Mouse (Mus musculus) liver, embryonic 16.5 days (tissue): ENCODE results near the gene D330020A13Rik. TPM values are rescaled to one million over a fixed set of nuclear protein-coding genes. Genes with fewer than 3 reads are reported as not detected.
A peak's percentile ranks its signal among the peaks of the same experiment; 100 is the strongest.
"Not testable (repeated sequence)": the region's sequence is repeated elsewhere in the genome, so short reads cannot be mapped to it uniquely, and the experiment has no call there.

Source experiments
- ATAC-seq: fragments of 200-750 bp; cut with Nextera tagmentation; 2 replicates; pipeline ENCODE4 v1.8.0; 2017; ENCODE audit warnings: low read depth, mild to moderate bottlenecking, moderate number of reproducible peaks, moderate library complexity
- H3K27ac ChIP-seq: fragments of 300-500 bp; sonication (generic); 2 replicates; pipeline ENCODE4 v1.5.1; 2014; ENCODE audit warnings: mild to moderate bottlenecking, low read length
- H3K27me3 ChIP-seq: fragments of 300-500 bp; sonication (generic); 2 replicates; pipeline ENCODE4 v1.6.1; 2014; ENCODE audit warnings: low read depth, low read length, mixed read lengths; ENCODE audit not compliant: control insufficient read depth, insufficient read depth
- H3K36me3 ChIP-seq: fragments of 300-500 bp; sonication (generic); 2 replicates; pipeline ENCODE4 v1.6.1; 2014; ENCODE audit warnings: mild to moderate bottlenecking; ENCODE audit not compliant: control insufficient read depth, insufficient read depth
- H3K4me1 ChIP-seq: fragments of 300-500 bp; sonication (generic); 2 replicates; pipeline ENCODE4 v1.6.1; 2014; ENCODE audit warnings: low read depth, low read length, mixed read lengths; ENCODE audit not compliant: control insufficient read depth
- H3K4me2 ChIP-seq: fragments of 300-500 bp; sonication (generic); 2 replicates; pipeline ENCODE4 v1.6.1; 2014; ENCODE audit warnings: low read depth, low read length, mixed read lengths
- H3K4me3 ChIP-seq: fragments of 300-500 bp; sonication (generic); 2 replicates; pipeline ENCODE4 v1.5.1; 2014; ENCODE audit warnings: low read depth, mild to moderate bottlenecking, low read length
- H3K9ac ChIP-seq: fragments of 300-500 bp; sonication (generic); 2 replicates; pipeline ENCODE4 v1.6.1; 2014; ENCODE audit warnings: low read depth, low read length
- H3K9me3 ChIP-seq: fragments of 300-500 bp; sonication (generic); replicated peaks from 2 replicates; pipeline ENCODE4 v1.6.1; 2016; ENCODE audit warnings: low read length; ENCODE audit not compliant: control insufficient read depth
- WGBS: fragments of 180-500 bp; shearing (Covaris S2); extraction: QIAGEN DNeasy Blood & Tissue Kit; methylation state at CpG from one replicate; pipeline ENCODE4 v1.1.7; 2014; ENCODE audit not compliant: insufficient replicate concordance; 5-methylcytosine and 5-hydroxymethylcytosine counted together
- polyA plus RNA-seq: library from polyadenylated mRNA; unstranded; fragments of >200 nt; fragmentation: Nextera tagmentation; extraction: Ambion mirVana; gene quantifications from 2 replicates; pipeline ENCODE4 v1.2.1, GENCODE M21; 2015

D330020A13Rik gene
- polyA plus RNA-seq, 1 experiment from 2014 or later = not detected

- WGBS = 19% methylated on average over 7 of the region's 7 CpGs
- ATAC-seq = no peak
- Histone ChIP-seq H3K36me3 (no peaks in the 10 kb centered on the region), H3K27ac (no peak overlapping the region), H3K4me1 (no peaks in the 10 kb centered on the region), H3K4me3 (no peak overlapping the region), H3K9me3 (no peaks in the 10 kb centered on the region), H3K9ac (no peak overlapping the region), H3K4me2 (no peak overlapping the region), H3K27me3 (peaks cover 21% of the 10 kb centered on the region)
Measured at GRCm38 (mm10) chr6:120288541-120288940, 5.6 kb upstream of the D330020A13Rik start.

- peaks cover 30% of the 10 kb centered on the region for H3K27me3 ChIP-seq
- no peak overlapping the region for H3K4me3 ChIP-seq
- no peaks in the 10 kb centered on the region; the same call in 1 of the 2 replicates for H3K4me1 ChIP-seq
- 61% methylated on average over 4 of the region's 4 CpGs for WGBS
- ATAC-seq = no peak
- no peak overlapping the region for H3K27ac ChIP-seq
- H3K4me2 ChIP-seq = no peak overlapping the region
- no peak overlapping the region for H3K9ac ChIP-seq
- no peaks in the 10 kb centered on the region for H3K9me3 ChIP-seq
- no peaks in the 10 kb centered on the region for H3K36me3 ChIP-seq
Measured at GRCm38 (mm10) chr6:120289430-120289829, 4.7 kb upstream of the D330020A13Rik start.

- no peaks in the 10 kb centered on the region for H3K36me3 ChIP-seq
- peaks cover 45% of the 10 kb centered on the region for H3K27me3 ChIP-seq
Measured at GRCm38 (mm10) chr6:120291396-120292009, 2.7 kb upstream of the D330020A13Rik start.

GRCm38 (mm10) chr6:120294785-120295133, 595 bp downstream of the D330020A13Rik start:
- peak overlapping the region; percentile 53 for H3K4me3 ChIP-seq
- peaks cover 45% of the 10 kb centered on the region for H3K27me3 ChIP-seq
- peaks cover 4% of the 10 kb centered on the region for H3K4me1 ChIP-seq
- 2% methylated on average over 15 of the region's 16 CpGs for WGBS
- ATAC-seq = no peak
- H3K27ac ChIP-seq = no peak overlapping the region
- H3K4me2 ChIP-seq = peak overlapping the region; percentile 71
- H3K9me3 ChIP-seq = no peaks in the 10 kb centered on the region
- H3K9ac ChIP-seq = no peak overlapping the region
- no peaks in the 10 kb centered on the region for H3K36me3 ChIP-seq

More at GRCm38 (mm10) chr6:120291396-120292009, 2.7 kb upstream of the D330020A13Rik start:
- WGBS = 64% methylated on average over 7 of the region's 7 CpGs
- no peak for ATAC-seq
- Histone ChIP-seq H3K4me2 (no peak overlapping the region), H3K27ac (no peak overlapping the region), H3K4me3 (no peak overlapping the region), H3K9ac (no peak overlapping the region), H3K9me3 (no peaks in the 10 kb centered on the region), H3K4me1 (peaks cover 4% of the 10 kb centered on the region)

- H3K9me3 ChIP-seq, H3K27ac ChIP-seq, H3K36me3 ChIP-seq, H3K9ac ChIP-seq, ATAC-seq, H3K4me1 ChIP-seq, H3K4me3 ChIP-seq, H3K4me2 ChIP-seq: not testable (repeated sequence)
- 81% methylated on average over 2 of the region's 2 CpGs for WGBS
- H3K27me3 ChIP-seq = peaks cover 41% of the 10 kb centered on the region
Measured at GRCm38 (mm10) chr6:120296589-120296988, 2.4 kb downstream of the D330020A13Rik start.

- H3K4me2 ChIP-seq = no peak overlapping the region
- H3K27ac ChIP-seq = no peak overlapping the region
- H3K4me1 ChIP-seq = no peaks in the 10 kb centered on the region
- no peaks in the 10 kb centered on the region for H3K36me3 ChIP-seq
- no peak overlapping the region for H3K4me3 ChIP-seq
- no peak for ATAC-seq
- 27% methylated on average over 6 of the region's 6 CpGs for WGBS
- no peak overlapping the region for H3K9ac ChIP-seq
- H3K9me3 ChIP-seq = no peaks in the 10 kb centered on the region
- peaks cover 11% of the 10 kb centered on the region for H3K27me3 ChIP-seq
Measured at GRCm38 (mm10) chr6:120301137-120301536, 7.0 kb downstream of the D330020A13Rik start.

GRCm38 (mm10) chr6:120302755-120303316, 8.7 kb downstream of the D330020A13Rik start:
- H3K9me3 ChIP-seq = no peaks in the 10 kb centered on the region
- H3K27ac ChIP-seq = no peak overlapping the region
- H3K4me1 ChIP-seq = no peaks in the 10 kb centered on the region
- 32% methylated on average over 16 of the region's 16 CpGs for whole genome bisulfite sequencing
- no peak for ATAC-seq
- no peak overlapping the region for H3K4me2 ChIP-seq
- no peak overlapping the region for H3K4me3 ChIP-seq
- H3K27me3 ChIP-seq = peaks cover 11% of the 10 kb centered on the region
- H3K9ac ChIP-seq = no peak overlapping the region
- H3K36me3 ChIP-seq = no peaks in the 10 kb centered on the region

- 67% methylated on average over 3 of the region's 3 CpGs for WGBS
- no peaks in the 10 kb centered on the region for H3K9me3 ChIP-seq
- no peaks in the 10 kb centered on the region for H3K4me1 ChIP-seq
- no peak overlapping the region for H3K4me3 ChIP-seq
- H3K27me3 ChIP-seq = peaks cover 8% of the 10 kb centered on the region
- no peak overlapping the region for H3K27ac ChIP-seq
- no peak overlapping the region for H3K9ac ChIP-seq
- H3K36me3 ChIP-seq = no peaks in the 10 kb centered on the region
- H3K4me2 ChIP-seq = no peak overlapping the region
- ATAC-seq = no peak
Measured at GRCm38 (mm10) chr6:120306859-120307594, 12.9 kb downstream of the D330020A13Rik start.

- no peak overlapping the region for H3K9ac ChIP-seq
- no peak overlapping the region for H3K27ac ChIP-seq
- H3K9me3 ChIP-seq = no peaks in the 10 kb centered on the region
- no peak for ATAC-seq
- no peaks in the 10 kb centered on the region for H3K4me1 ChIP-seq
- no peaks in the 10 kb centered on the region for H3K36me3 ChIP-seq
- no peak overlapping the region for H3K4me2 ChIP-seq
- H3K27me3 ChIP-seq = no peaks in the 10 kb centered on the region
- H3K4me3 ChIP-seq = no peak overlapping the region
- 75% methylated on average over 9 of the region's 9 CpGs for WGBS
Measured at GRCm38 (mm10) chr6:120309338-120309737, 15.2 kb downstream of the D330020A13Rik start.
